Mouse (Mus musculus) lung, embryonic 16.5 days (tissue): Measurements from ENCODE around the gene Gm5414. TPM values are rescaled to one million over a fixed set of nuclear protein-coding genes. Genes with fewer than 3 reads are reported as not detected.

Experiments used
- ATAC-seq: fragments of 200-750 bp; cut with Nextera tagmentation; 2 replicates; pipeline ENCODE4 v1.8.0; 2017; ENCODE audit warnings: low read depth, mild to moderate bottlenecking, moderate library complexity
- H3K27ac ChIP-seq: fragments of 300-500 bp; sonication (generic); 2 replicates; pipeline ENCODE4 v1.5.1; 2014; ENCODE audit warnings: mild to moderate bottlenecking, control low read depth, low read length
- H3K27me3 ChIP-seq: fragments of 300-500 bp; sonication (generic); 2 replicates; pipeline ENCODE4 v1.6.1; 2014; ENCODE audit warnings: low read depth, low read length, mixed read lengths; ENCODE audit not compliant: control insufficient read depth, insufficient read depth
- H3K36me3 ChIP-seq: fragments of 300-500 bp; sonication (generic); 2 replicates; pipeline ENCODE4 v1.6.1; 2014; ENCODE audit warnings: low read length; ENCODE audit not compliant: control insufficient read depth, insufficient read depth
- H3K4me1 ChIP-seq: fragments of 300-500 bp; sonication (generic); replicated peaks from 2 replicates; pipeline ENCODE4 v1.6.1; 2014; ENCODE audit warnings: low read length, mixed read lengths; ENCODE audit not compliant: control insufficient read depth, insufficient read depth
- H3K4me2 ChIP-seq: fragments of 300-500 bp; sonication (generic); 2 replicates; pipeline ENCODE4 v1.6.1; 2014; ENCODE audit warnings: low read depth, low read length, control low read depth
- H3K4me3 ChIP-seq: fragments of 300-500 bp; sonication (generic); 2 replicates; pipeline ENCODE4 v1.5.1; 2014; ENCODE audit warnings: mild to moderate bottlenecking, low read length, control low read depth
- H3K9ac ChIP-seq: fragments of 300-500 bp; sonication (generic); 2 replicates; pipeline ENCODE4 v1.6.1; 2014; ENCODE audit warnings: low read length, control low read depth
- H3K9me3 ChIP-seq: fragments of 300-500 bp; sonication (generic); 2 replicates; pipeline ENCODE4 v1.6.1; 2016; ENCODE audit warnings: low read length; ENCODE audit not compliant: control insufficient read depth
- WGBS: fragments of 180-500 bp; shearing (Covaris S2); extraction: QIAGEN DNeasy Blood & Tissue Kit; methylation state at CpG from one replicate; pipeline ENCODE4 v1.1.7; 2014; 5-methylcytosine and 5-hydroxymethylcytosine counted together
- microRNA-seq: library from miRNA; unstranded; fragments of <30 nt; microRNA quantifications from one replicate; pipeline ENCODE4, GENCODE M21; 2016
- polyA plus RNA-seq: library from polyadenylated mRNA; unstranded; fragments of >200 nt; fragmentation: Nextera tagmentation; extraction: Ambion mirVana; gene quantifications from 2 replicates; pipeline ENCODE4 v1.2.1, GENCODE M21; 2015

Gm5414 gene
- polyA plus RNA-seq, 1 experiment from 2014 or later, result not detected

DNA sequence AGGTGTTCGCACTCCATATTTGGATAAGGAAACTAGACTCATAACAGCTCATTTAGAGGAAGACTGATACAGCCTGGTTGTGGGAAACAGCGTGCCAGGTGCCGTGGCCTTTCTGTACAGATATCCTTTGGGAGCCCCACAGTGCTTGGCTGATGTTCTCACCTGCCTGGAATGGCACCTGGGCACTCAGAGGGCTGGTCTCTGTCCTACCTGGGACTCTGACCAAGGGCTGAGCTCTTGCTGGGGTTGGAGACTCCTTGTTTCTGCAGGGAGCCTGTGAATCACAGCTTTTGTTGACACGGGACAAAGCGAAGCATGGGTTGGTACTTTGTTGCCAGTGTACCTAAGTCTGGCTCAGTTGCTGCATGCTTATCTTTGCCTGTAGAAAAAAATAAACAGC lies 52.5 kb downstream of the Gm5414 start:
- no peak overlapping the region for H3K9ac ChIP-seq
- H3K4me1 ChIP-seq, result no peaks in the 10 kb centered on the region
- no peak for ATAC-seq
- no peaks in the 10 kb centered on the region for H3K27me3 ChIP-seq
- H3K36me3 ChIP-seq, result no peaks in the 10 kb centered on the region
- H3K9me3 ChIP-seq, result no peaks in the 10 kb centered on the region
- WGBS, result 58% methylated on average over 5 of the region's 5 CpGs
- H3K4me3 ChIP-seq, result no peak overlapping the region
- no peak overlapping the region for H3K27ac ChIP-seq
- no peak overlapping the region for H3K4me2 ChIP-seq

Small RNA genes within 50 kb of the gene (microRNA-seq; reads per million reads assigned to microRNA genes)
- not detected for gene Gm44383
- not detected for gene Gm44479

Other genes with a start within 250 kb of the Gm5414 start
- gene Krt7, start 217.1 kb downstream of the Gm5414 start, polyA plus RNA-seq, result 173 and 187 TPM in 2 replicates
- 0.26 and 0.31 TPM in 2 replicates for gene Krt87, start 189.4 kb downstream of the Gm5414 start, polyA plus RNA-seq
- not detected in 2 replicates for gene Krt88, start 180.4 kb downstream of the Gm5414 start, polyA plus RNA-seq
- not detected in 2 replicates for gene Krt81, start 164.4 kb downstream of the Gm5414 start, polyA plus RNA-seq
- not detected in 2 replicates for gene Krt86, start 154.7 kb downstream of the Gm5414 start, polyA plus RNA-seq
- gene Krt83, start 136.7 kb downstream of the Gm5414 start, polyA plus RNA-seq, result not detected in 2 replicates
- gene Gm49425, start 110.9 kb downstream of the Gm5414 start, polyA plus RNA-seq, result not detected in 2 replicates
- not detected in 2 replicates for gene Krt84, start 95.4 kb downstream of the Gm5414 start, polyA plus RNA-seq
- not detected in 2 replicates for gene Krt82, start 77.5 kb downstream of the Gm5414 start, polyA plus RNA-seq
- gene Krt90, start 65.2 kb downstream of the Gm5414 start, polyA plus RNA-seq, result not detected in 2 replicates
- 0.28 and 0.29 TPM in 2 replicates for gene Krt75, start 54.3 kb downstream of the Gm5414 start, polyA plus RNA-seq
- not detected in 2 replicates for gene Gm5478, start 19.2 kb upstream of the Gm5414 start, polyA plus RNA-seq
- gene Krt6b, start 52.1 kb upstream of the Gm5414 start, polyA plus RNA-seq, result not detected in 2 replicates
- 0.67 and 1.3 TPM in 2 replicates for gene Krt6a, start 66.1 kb upstream of the Gm5414 start, polyA plus RNA-seq
- 4.4 and 9.4 TPM in 2 replicates for gene Krt5, start 84.7 kb upstream of the Gm5414 start, polyA plus RNA-seq
- not detected in 2 replicates for gene Krt71, start 114.9 kb upstream of the Gm5414 start, polyA plus RNA-seq
- gene Krt72, start 158.3 kb upstream of the Gm5414 start, polyA plus RNA-seq, result not detected in 2 replicates
- not detected in 2 replicates for gene Krt73, start 174.2 kb upstream of the Gm5414 start, polyA plus RNA-seq
- not detected in 2 replicates for gene Krt2, start 190.0 kb upstream of the Gm5414 start, polyA plus RNA-seq
- 0.29 and 4.4 TPM in 2 replicates for gene Krt1, start 222.6 kb upstream of the Gm5414 start, polyA plus RNA-seq
- gene Krt77, start 241.5 kb upstream of the Gm5414 start, polyA plus RNA-seq, result 1.0 TPM in 1 of 2 replicates, not detected in the other